Mouse (Mus musculus): ENCODE results near the gene Lclat1. TPM values are rescaled to one million over a fixed set of nuclear protein-coding genes. Genes with fewer than 3 reads are reported as not detected.

The Lclat1 gene
- polyA plus RNA-seq, 1 experiment, result 2.9 TPM

DNA sequence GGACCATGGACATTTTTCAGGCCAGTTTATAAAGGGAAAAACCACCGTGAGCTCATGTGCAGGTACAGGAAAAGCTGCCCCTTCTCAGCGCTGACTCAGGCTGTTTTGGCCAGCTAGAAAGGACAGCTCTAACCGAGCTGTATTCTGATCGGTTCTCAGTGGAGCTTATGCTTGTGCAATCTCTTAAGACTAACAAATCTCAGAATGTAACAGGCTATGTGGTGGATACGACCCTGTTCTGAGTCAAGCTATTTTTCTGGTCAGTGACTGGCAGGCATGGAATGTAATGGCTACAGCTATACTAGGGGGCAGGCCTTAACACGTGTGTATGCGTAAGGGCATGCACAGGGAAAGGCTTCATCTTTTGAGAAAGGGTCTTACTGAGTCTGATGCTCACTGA is 4.3 kb downstream of the Lclat1 start:
- TF ChIP-seq GATA1 (IDR thresholded peaks at IDR 0.05; ENCODE audit: low read length), result no peak

GRCm38 (mm10) chr17:73112601-73113000 is 4.8 kb downstream of the Lclat1 start:
- no peak for TF ChIP-seq GATA1 (IDR thresholded peaks at IDR 0.05; ENCODE audit: low read length)

DNA sequence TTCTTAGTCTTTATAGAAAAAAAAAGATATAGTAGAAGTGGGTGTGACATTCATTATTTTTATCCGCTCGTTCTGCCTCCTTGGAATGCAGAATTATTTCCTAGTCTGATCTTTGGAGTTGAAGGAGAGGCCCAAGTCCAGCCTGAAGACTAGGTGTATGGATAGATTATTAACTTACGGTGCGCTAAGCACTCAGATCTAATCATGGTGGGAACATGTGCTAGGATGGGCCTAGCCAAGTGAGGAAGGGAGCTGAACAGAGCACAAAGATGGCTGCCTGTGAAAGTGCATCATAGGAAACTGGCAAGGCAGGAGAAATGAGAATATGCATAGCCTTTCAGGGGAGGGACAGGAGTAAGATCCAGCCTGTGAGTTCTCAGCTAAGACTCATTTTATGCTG is 5.4 kb downstream of the Lclat1 start:
- TF ChIP-seq GATA1 (IDR thresholded peaks at IDR 0.05; ENCODE audit: low read length), result no peak

DNA sequence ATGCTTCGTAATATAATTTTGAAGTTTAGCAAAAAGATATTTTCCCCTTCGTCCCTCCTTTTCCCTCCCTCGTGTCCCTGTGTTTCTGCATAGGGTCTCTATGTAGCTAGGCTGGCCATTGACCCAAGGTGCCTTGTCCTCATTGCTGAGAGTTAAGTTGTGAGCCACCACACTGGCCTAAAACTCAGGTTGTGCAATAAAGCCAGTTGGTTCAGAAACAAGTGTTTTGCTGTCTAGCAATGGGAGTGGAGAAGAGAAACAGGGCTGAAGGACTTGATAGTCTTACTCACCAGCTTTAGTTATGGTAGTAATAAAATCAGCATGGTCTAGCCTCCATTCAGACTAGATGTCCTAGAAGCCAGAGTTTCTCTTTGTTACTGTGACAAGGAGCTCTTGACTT is 10.3 kb downstream of the Lclat1 start:
- TF ChIP-seq GATA1 (IDR thresholded peaks at IDR 0.05; ENCODE audit: low read length), result no peak

GRCm38 (mm10) chr17:73118702-73119101 is 10.9 kb downstream of the Lclat1 start:
- no peak for TF ChIP-seq GATA1 (IDR thresholded peaks at IDR 0.05; ENCODE audit: low read length)

GRCm38 (mm10) chr17:73119150-73119549 is 11.4 kb downstream of the Lclat1 start:
- TF ChIP-seq GATA1 (IDR thresholded peaks at IDR 0.05; ENCODE audit: low read length), result no peak

- TF ChIP-seq GATA1 (IDR thresholded peaks at IDR 0.05; ENCODE audit: low read length), result no peak
Observed at GRCm38 (mm10) chr17:73120545-73120944, 12.8 kb downstream of the Lclat1 start.

DNA sequence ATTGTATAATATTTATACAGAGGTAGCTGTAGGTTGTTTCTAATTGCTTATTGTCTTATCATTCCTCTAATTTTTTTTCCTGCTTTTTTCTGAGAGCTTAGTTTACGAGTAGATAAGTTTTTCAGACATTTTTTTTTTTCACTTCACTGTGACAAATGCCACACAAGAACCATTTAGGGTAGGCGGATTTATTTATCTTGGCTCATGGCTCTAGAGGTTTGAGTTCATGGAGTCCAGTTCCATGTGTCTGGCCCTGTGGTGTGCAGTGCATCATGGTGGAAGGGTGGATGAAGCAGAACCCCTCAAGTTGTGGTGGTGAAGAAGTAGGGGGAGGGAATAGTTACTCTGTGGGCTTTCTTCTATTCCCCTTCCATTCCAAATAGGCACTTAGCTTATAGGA is 13.9 kb downstream of the Lclat1 start:
- no peak for TF ChIP-seq GATA1 (IDR thresholded peaks at IDR 0.05; ENCODE audit: low read length)

GRCm38 (mm10) chr17:73126349-73126748 is 18.6 kb downstream of the Lclat1 start:
- no peak for TF ChIP-seq GATA1 (IDR thresholded peaks at IDR 0.05; ENCODE audit: low read length)

DNA sequence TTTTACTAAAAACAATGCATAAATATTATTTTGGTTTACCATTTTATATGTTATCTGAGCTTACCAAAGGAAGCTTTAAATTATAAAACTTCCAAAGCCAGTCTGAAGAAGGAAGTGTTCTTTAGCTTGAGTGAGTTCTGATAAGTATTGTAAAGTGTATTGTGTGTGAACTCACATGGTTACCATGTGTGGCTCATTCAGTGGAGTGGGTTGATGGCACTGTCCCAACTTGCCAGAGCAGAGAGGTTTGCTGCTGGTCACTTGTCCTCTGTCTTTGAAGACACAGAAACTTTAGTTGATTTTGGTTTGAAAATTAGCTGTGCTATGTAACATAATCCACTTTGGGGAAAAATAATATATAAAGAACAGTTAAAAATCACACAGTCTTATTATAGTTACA is 19.1 kb downstream of the Lclat1 start:
- TF ChIP-seq GATA1 (IDR thresholded peaks at IDR 0.05; ENCODE audit: low read length), result no peak

DNA sequence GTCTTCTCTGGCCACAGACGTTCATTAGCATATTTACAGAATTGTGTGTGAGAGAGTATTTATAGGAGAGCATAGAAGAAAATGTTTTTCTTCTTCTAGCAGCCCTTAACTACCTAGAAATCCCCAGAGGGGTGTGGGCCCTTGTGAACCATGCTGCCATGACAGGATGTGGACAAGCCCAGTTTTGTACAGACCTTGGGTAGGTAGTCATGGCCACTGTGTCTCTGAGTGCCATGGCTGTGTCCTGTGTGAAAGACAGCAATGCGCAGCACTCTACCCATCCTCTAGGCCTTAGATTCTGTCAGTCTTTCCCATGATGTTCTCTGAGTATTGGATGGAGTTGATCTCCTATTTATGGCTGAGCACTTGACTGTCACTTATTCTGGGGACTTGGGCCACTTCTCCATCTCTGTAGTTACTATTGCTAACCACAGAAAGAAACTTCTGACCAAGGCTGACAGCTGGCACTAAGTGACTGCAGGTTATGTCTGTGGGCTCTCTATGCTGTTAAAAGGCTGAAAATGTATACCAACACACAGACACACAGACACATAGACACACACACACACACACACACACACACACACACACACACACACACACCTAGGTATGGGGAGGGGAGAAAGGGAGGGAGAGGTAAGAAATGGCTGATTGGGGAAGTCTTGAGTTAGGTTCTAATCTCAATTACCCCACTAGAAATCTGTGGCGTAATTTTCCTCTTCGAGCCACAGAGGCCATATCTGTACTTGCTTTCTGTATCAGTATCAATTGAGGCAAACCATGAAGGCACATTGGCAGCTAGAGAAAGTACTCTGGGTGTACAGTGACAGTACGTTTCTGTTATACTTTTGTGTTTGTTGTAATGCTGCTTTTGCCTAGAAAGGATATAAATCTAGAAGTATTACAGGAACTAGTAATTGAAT is 29.0 kb downstream of the Lclat1 start:
- TF ChIP-seq GATA1 (IDR thresholded peaks at IDR 0.05; ENCODE audit: low read length), result no peak

DNA sequence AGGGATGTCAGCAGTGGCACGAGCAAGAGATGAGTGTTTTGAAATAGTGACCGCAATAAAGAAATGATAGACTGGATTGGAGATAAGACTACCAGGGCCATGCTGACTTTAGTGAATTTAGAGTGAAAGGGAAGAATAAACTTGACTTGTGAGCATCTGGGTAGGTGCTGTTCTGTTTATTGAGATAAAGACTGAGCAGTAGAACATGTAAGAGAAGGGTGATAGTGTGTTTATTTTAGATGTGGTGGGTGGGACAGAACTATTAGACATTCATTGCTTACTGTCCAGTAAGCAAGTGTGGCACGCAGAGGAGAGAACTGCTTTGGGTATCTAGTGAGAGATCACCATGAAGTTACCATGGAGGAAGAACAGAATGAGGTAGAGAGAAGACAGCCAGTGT is 30.4 kb downstream of the Lclat1 start:
- TF ChIP-seq GATA1 (IDR thresholded peaks at IDR 0.05; ENCODE audit: low read length), result peak; percentile 13

DNA sequence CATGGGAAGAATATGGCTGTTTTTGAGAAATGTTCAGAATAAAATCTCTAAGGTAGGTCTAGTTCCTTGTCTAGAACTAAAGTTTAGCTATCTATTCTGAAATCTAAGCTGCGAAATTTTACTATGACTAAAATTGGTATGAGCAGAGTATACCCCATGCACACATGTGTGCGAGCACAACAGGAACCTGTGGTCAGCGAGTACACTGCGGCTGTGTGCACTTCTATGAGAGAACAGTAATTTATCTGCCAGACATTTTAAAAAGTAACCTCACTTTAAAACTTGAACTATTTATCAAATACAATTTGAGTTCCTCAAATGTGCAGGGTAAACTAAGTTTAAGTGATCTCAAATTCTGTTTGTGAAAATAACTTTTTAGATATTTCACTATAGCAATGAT is 34.2 kb downstream of the Lclat1 start:
- no peak for TF ChIP-seq GATA1 (IDR thresholded peaks at IDR 0.05; ENCODE audit: low read length)

DNA sequence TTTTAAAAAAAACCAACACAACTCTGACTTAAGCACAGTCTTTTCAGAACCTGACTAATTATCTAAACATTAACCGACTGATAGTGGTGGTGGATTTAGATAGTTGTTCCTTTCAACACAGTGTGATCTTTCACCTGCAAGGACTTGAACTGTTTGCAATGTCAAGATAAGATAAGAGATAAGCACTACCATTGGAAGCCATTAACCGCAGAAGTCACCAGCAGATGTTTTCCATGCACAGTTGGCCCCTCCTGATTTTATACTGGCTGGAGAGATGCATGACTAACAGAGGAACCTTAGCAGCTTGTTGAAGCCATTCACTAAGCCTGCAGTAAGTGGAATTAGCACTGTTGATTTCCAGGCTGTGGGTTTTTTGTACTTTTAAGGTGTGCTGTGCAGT is 34.7 kb downstream of the Lclat1 start:
- peak; percentile 97 for TF ChIP-seq GATA1 (IDR thresholded peaks at IDR 0.05; ENCODE audit: low read length)

DNA sequence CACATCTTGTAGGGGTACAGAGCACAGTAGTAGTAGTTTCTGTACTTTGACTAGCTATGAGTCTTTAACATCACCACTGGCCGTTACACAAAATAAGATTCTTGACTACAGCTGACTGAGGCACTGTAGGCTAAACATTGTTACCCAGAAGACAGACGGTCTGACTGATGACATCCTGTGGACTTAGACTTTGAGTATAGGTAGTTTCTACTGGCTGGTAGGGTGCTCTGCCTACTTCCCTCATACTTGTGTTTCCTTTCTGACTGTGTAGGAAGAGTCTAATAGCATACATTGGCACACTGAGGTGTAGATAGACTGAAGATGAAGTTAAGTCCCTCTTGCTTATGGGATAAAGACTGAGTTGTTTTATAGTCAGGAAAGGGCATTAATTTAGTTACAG is 37.6 kb downstream of the Lclat1 start:
- TF ChIP-seq GATA1 (IDR thresholded peaks at IDR 0.05; ENCODE audit: low read length), result no peak

DNA sequence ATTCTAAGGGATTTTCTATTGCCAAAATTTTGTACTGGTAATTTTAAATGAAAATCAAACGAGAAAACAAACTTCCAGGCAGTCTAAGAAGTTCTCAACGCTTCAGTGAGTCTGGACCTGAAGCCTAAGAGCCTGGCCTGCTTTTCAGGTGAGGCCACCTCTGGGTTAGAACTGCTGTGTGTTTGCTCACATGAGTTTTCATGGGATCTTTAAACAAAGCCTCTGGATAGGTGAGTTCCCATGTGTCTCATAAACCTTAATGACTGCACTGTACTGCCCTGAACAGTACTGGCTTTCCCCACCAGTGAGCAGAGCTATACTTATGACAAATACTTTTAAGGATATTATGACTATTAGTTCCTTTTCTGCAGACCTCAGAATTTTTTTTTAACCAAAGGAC is 40.8 kb downstream of the Lclat1 start:
- TF ChIP-seq GATA1 (IDR thresholded peaks at IDR 0.05; ENCODE audit: low read length), result no peak

DNA sequence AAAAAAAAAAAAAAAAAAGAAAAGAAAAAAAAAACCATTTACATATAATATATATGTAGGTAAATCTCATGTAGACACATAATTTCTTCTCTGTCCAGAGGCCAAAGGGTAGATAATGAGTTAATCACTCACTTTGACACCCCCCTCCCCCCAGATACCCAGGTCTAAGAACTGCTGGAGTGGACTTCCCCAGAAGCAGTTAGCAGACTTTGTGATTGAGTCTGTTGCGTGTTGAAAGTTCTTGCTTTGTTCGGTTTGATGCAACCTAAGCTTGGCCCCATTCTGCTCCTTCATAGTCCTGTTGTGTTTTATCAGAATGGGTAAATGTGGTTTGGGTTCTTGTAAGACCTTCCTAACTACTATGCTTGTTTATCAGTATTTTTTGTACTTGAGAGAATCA is 45.9 kb downstream of the Lclat1 start:
- no peak for TF ChIP-seq GATA1 (IDR thresholded peaks at IDR 0.05; ENCODE audit: low read length)
